Mouse (Mus musculus): ENCODE measurements around the gene Nktr.

GRCm38 (mm10) chr9:121709898-121710583, 8.9 kb upstream of the Nktr start, which contains the start of gene Ss18l2:
- no peak for TF ChIP-seq ETS1 (IDR thresholded peaks at IDR 0.05; ENCODE audit: low read depth, low read length)
- no peak for TF ChIP-seq CTCF (IDR thresholded peaks at IDR 0.05 in 2 of 3, conservative IDR thresholded peaks at IDR 0.05 in 1 of 3; ENCODE audit: control insufficient read depth in 1 of 3, insufficient read depth in 1 of 3, low read depth in 2 of 3, low read length in 3 of 3, poor library complexity in 1 of 3, severe bottlenecking in 1 of 3)
- TF ChIP-seq MXI1 (IDR thresholded peaks at IDR 0.05; ENCODE audit: low read depth, low read length), result peak; percentile 96
- TF ChIP-seq POLR2A (IDR thresholded peaks at IDR 0.05; ENCODE audit: control insufficient read depth in 1 of 2, insufficient read depth in 1 of 2, low read depth in 1 of 2, low read length in 2 of 2, poor library complexity in 1 of 2), result peak in 1 of 2 experiments; percentile 62; a peak in 2 of 4 replicates
- no peak for TF ChIP-seq MAFK (IDR thresholded peaks at IDR 0.05; ENCODE audit: borderline replicate concordance, low read depth, low read length)
- TF ChIP-seq CHD1 (IDR thresholded peaks at IDR 0.05; ENCODE audit: low read depth, low read length), result 0 out of 2 replicates have a peak, but pooled peaks have one; percentile 34
- TF ChIP-seq EP300 (IDR thresholded peaks at IDR 0.05; ENCODE audit: low read depth in 1 of 2, low read length in 2 of 2), result peak in 1 of 2 experiments; percentile 9; a peak in 1 of 4 replicates
- peak; percentile 84 for TF ChIP-seq MAX (IDR thresholded peaks at IDR 0.05; ENCODE audit: low read length)

Data from MEL (cell line).